Mouse (Mus musculus) small intestine, adult 2 months (tissue): ENCODE measurements around the gene Kirrel3. TPM values are rescaled to one million over a fixed set of nuclear protein-coding genes. Genes with fewer than 3 reads are reported as not detected.

Source experiments
- H3K27ac ChIP-seq: fragments of 200-500 bp; 2 replicates; pipeline ENCODE4 v1.5.1; 2012; ENCODE audit warnings: low read depth, low read length, control low read depth, inconsistent platforms; ENCODE audit not compliant: insufficient read depth
- H3K27me3 ChIP-seq: fragments of 200-500 bp; 2 replicates; pipeline ENCODE4 v1.6.1; 2012; ENCODE audit warnings: mild to moderate bottlenecking, moderate library complexity, low read length, inconsistent platforms; ENCODE audit not compliant: control insufficient read depth, insufficient read depth
- H3K36me3 ChIP-seq: fragments of 200-500 bp; 2 replicates; pipeline ENCODE4 v1.6.1; 2012; ENCODE audit warnings: mild to moderate bottlenecking, low read length, control low read depth, inconsistent platforms; ENCODE audit not compliant: control insufficient read depth, insufficient read depth
- H3K4me1 ChIP-seq: fragments of 200-500 bp; 2 replicates; pipeline ENCODE4 v1.6.1; 2012; ENCODE audit warnings: low read length, inconsistent platforms, mixed read lengths; ENCODE audit not compliant: control insufficient read depth, insufficient read depth, insufficient read length
- H3K4me3 ChIP-seq: fragments of 200-500 bp; 2 replicates; pipeline ENCODE4 v1.5.1; 2012; ENCODE audit warnings: low read depth, mild to moderate bottlenecking, control low read depth, inconsistent platforms, low read length, moderate library complexity
- CTCF ChIP-seq: fragments of 200-500 bp; IDR thresholded peaks from 2 replicates; pipeline ENCODE4 v1.5.1; 2012; ENCODE audit warnings: low read depth, mild to moderate bottlenecking, control low read depth, inconsistent platforms, low read length, moderate library complexity, mixed read lengths; ENCODE audit not compliant: insufficient replicate concordance, insufficient read length; ENCODE audit errors: extremely low read depth
- POLR2A ChIP-seq: fragments of 200-500 bp; IDR thresholded peaks from 2 replicates; pipeline ENCODE4 v1.6.1; 2012; ENCODE audit warnings: low read depth, mild to moderate bottlenecking, control low read depth, inconsistent platforms, low read length, moderate library complexity
- WGBS: fragments of 180-500 bp; shearing (Covaris S2); methylation state at CpG from one replicate; pipeline ENCODE4 v1.1.7; 2018; 5-methylcytosine and 5-hydroxymethylcytosine counted together
- polyA plus RNA-seq: library from polyadenylated mRNA; depleted of rRNA; stranded (reverse); fragments of >200 nt; gene quantifications from 2 replicates; pipeline ENCODE4 v1.2.3, GENCODE M21; 2012

The Kirrel3 gene
- polyA plus RNA-seq, 1 experiment, result 0.22 TPM

DNA sequence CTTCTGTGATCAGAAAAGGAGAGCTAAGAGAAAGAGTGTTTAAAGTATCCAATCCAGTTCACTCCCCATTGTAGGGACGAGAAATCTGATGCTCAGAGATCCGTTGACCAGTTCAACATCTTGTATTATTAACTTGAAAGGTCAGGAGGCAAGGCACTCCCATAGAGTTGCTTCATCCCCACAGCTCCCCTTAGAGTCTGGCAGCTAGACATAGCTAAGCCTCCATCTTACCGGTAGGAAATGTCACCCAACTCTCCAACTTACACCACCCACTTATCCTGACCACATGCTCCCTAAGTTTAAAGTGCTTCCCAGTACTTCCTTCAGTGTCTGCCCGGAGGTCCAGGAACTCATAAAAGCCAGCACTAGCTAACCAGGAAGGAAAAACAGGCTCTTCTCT is 202.7 kb downstream of the Kirrel3 start:
- no peaks in the 10 kb centered on the region for H3K27me3 ChIP-seq
- no peaks in the 10 kb centered on the region for H3K4me1 ChIP-seq
- H3K27ac ChIP-seq, result no peak overlapping the region
- no peak overlapping the region for H3K4me3 ChIP-seq
- H3K36me3 ChIP-seq, result no peaks in the 10 kb centered on the region
- whole genome bisulfite sequencing, result 24% methylated on average over 4 of the region's 4 CpGs
- TF ChIP-seq CTCF (no peak), POLR2A (no peak)

DNA sequence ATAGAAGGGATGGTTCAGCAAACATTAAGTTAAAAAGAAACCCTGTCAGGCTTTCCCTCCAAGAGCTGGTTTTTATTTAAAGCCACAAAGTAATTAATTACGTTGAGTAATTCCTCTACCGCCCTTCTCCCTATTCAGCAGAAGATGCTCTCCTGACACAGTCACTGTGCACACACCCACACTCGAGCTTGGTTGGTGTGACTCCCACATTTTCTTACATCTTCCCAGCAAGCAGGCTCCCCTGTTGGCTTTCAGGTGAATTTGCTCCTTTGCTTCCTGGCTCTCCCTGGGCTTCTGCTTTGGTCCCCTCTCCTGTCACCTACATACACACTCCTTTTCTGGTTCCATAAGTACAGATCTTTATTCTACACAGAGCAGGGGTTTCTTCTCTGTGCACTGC is 203.7 kb downstream of the Kirrel3 start:
- Histone ChIP-seq H3K4me1 (no peaks in the 10 kb centered on the region), H3K36me3 (no peaks in the 10 kb centered on the region), H3K4me3 (no peak overlapping the region), H3K27ac (no peak overlapping the region), H3K27me3 (no peaks in the 10 kb centered on the region)
- WGBS, result 46% methylated on average over 3 of the region's 3 CpGs
- TF ChIP-seq CTCF (no peak), POLR2A (no peak)

DNA sequence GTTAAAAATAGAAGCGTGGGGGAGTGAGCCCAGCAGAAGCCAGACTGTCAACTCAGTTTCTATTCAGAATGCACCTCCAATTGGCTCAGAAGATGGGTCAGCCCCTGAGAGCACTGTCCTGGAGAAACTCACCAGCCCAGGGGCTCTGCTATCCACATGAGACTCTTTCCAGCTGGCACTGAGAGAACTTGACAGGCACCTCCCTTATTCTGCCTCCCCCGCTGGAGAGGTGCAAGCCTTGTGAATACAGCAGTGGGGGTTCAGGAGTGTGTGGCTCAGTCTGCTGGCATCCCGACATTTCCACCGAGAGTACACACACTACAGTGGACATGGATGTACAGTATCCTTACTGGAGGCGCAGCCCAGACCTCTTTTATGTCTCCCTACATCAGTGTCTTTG is 210.0 kb downstream of the Kirrel3 start:
- Histone ChIP-seq H3K4me1 (no peaks in the 10 kb centered on the region), H3K36me3 (no peaks in the 10 kb centered on the region), H3K27me3 (no peaks in the 10 kb centered on the region), H3K27ac (no peak overlapping the region), H3K4me3 (no peak overlapping the region)
- TF ChIP-seq POLR2A, result no peak
- no peak for TF ChIP-seq CTCF
- 72% methylated on average over 5 of the region's 5 CpGs for WGBS

DNA sequence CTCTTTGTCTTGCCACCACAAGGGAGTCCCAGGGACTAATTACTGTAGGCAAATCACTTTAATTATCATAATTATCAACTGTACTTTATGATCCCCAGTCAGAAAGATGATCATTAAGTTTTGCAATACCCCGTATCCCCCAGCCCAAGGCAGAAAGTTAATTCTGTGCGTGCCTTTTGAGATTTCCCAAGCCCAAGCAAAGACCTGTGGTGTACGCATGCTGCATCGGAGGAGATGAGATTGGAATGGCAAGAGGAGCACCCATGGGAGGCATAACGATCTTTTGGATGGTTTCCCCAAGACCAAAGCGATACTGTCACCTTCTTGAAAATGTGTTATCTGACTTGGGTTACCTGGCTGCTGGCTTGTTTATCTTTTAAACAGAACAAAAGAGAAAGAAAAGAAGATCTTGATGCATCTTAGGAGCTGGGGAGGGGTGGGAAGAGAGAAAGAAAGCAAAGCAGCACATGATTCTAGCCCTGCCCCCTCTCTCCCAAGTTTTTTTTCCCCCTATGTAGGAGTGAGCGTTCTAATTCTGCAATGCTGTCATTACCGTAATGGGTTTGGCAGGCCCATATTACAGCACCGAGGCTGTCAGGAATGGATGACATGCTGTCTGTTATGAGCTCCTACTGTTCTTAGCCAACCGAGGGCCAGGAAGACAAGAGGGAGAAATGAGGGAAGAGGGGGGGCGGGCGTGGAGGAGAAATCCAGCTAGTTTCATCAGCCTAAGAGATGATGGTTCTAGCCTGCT is 218.0 kb downstream of the Kirrel3 start:
- Histone ChIP-seq H3K27ac (no peak overlapping the region), H3K36me3 (no peaks in the 10 kb centered on the region), H3K4me1 (no peaks in the 10 kb centered on the region), H3K27me3 (no peaks in the 10 kb centered on the region), H3K4me3 (no peak overlapping the region)
- TF ChIP-seq CTCF (no peak), POLR2A (no peak)
- 78% methylated on average over 12 of the region's 12 CpGs for WGBS

DNA sequence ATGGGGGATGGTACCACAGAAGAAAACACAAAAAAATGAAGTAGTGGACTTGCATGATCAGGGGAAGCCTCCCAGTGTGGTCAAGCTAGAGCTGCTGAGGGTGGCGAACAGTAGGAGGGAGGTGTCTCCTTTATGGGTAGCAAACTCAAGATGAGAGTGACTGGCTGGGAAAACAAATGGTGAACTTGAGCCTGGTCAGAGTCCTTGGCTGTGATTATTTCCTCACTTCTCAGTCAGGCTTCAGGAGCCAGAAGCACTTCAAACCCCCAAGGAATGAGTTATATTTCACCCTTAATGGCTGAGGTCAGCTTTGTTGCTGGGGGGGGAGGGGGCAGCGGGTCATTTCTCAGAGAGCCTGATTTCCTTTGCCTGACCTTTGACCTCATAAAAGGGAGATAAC is 218.7 kb downstream of the Kirrel3 start:
- no peaks in the 10 kb centered on the region for H3K4me1 ChIP-seq
- no peak for TF ChIP-seq POLR2A
- no peak for TF ChIP-seq CTCF
- H3K4me3 ChIP-seq, result no peak overlapping the region
- no peak overlapping the region for H3K27ac ChIP-seq
- H3K36me3 ChIP-seq, result no peaks in the 10 kb centered on the region
- no peaks in the 10 kb centered on the region for H3K27me3 ChIP-seq
- WGBS, result 20% methylated on average over 2 of the region's 2 CpGs

DNA sequence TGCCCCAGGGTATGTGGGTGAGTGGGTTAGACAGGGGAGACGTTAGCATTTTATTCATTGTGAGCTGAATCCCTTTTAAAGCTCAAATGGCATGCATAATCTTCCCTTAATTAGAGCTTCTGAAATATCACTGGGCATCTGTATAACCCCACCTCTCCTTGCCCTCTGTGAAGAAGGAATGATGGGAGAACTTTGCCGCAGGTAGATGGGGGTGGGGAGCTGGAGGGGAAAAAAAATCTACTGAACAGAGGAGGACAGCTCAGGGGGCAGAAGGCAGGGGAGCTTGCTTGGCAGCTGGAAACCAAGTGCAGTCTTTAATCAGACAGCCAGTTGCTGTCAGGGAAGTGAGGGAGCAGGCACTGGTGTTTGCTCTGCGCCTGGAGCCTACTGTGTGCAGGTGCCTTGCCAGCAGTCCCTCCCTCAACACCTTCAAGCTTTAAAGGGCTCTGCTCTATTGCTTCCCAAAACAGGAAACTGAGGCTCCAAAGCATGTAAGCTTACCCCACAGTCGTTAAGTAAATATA is 220.7 kb downstream of the Kirrel3 start:
- H3K4me3 ChIP-seq, result no peak overlapping the region
- H3K36me3 ChIP-seq, result no peaks in the 10 kb centered on the region
- no peak overlapping the region for H3K27ac ChIP-seq
- TF ChIP-seq POLR2A (no peak), CTCF (no peak)
- H3K27me3 ChIP-seq, result no peaks in the 10 kb centered on the region
- WGBS, result 62% methylated on average over 4 of the region's 4 CpGs
- H3K4me1 ChIP-seq, result no peaks in the 10 kb centered on the region

DNA sequence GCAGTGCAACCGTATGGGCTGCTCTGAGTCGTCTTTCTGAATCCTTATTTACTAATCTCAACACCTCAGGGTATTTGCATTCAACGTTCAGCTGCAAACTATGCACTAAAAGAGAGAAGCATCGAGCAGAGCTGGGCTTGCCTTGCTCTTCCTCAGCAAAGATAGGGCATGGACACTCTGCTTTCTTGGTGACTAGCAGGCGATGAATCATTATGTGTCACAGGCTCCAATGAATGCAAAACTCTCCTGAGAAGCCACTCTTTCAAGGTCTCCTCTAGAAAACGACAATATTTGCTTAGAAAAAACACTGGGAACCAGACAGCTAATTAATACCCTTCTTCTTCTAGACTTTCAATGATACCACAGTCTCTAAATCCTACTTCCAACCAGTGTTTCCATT is 223.0 kb downstream of the Kirrel3 start:
- Histone ChIP-seq H3K4me1 (no peaks in the 10 kb centered on the region), H3K27ac (no peak overlapping the region), H3K36me3 (no peaks in the 10 kb centered on the region), H3K27me3 (no peaks in the 10 kb centered on the region), H3K4me3 (no peak overlapping the region)
- no peak for TF ChIP-seq POLR2A
- WGBS, result 84% methylated on average over 6 of the region's 6 CpGs
